Mouse (Mus musculus) liver, embryonic 12.5 days (tissue): Measurements from ENCODE around the gene Cradd. TPM values are rescaled to one million over a fixed set of nuclear protein-coding genes. Genes with fewer than 3 reads are reported as not detected.

Source experiments
- ATAC-seq: fragments of 200-750 bp; cut with Nextera tagmentation; 2 replicates; pipeline ENCODE4 v1.8.0; 2017; ENCODE audit warnings: moderate number of reproducible peaks, mild to moderate bottlenecking, moderate library complexity
- H3K27ac ChIP-seq: fragments of 300-500 bp; sonication (generic); 2 replicates; pipeline ENCODE4 v1.5.1; 2016; ENCODE audit warnings: mild to moderate bottlenecking
- H3K27me3 ChIP-seq: fragments of 300-500 bp; sonication (generic); replicated peaks from 2 replicates; pipeline ENCODE4 v1.6.1; 2016; ENCODE audit warnings: mild to moderate bottlenecking, moderate library complexity
- H3K36me3 ChIP-seq: fragments of 300-500 bp; sonication (generic); 2 replicates; pipeline ENCODE4 v1.6.1; 2016; ENCODE audit warnings: mild to moderate bottlenecking, moderate library complexity
- H3K4me1 ChIP-seq: fragments of 300-500 bp; sonication (generic); 2 replicates; pipeline ENCODE4 v1.6.1; 2016
- H3K4me2 ChIP-seq: fragments of 300-500 bp; sonication (generic); 2 replicates; pipeline ENCODE4 v1.6.1; 2016; ENCODE audit warnings: mild to moderate bottlenecking, moderate library complexity
- H3K4me3 ChIP-seq: fragments of 300-500 bp; sonication (generic); 2 replicates; pipeline ENCODE4 v1.5.1; 2016; ENCODE audit warnings: mild to moderate bottlenecking, moderate library complexity
- H3K9ac ChIP-seq: fragments of 300-500 bp; sonication (generic); 2 replicates; pipeline ENCODE4 v1.6.1; 2016; ENCODE audit warnings: mild to moderate bottlenecking, moderate library complexity
- H3K9me3 ChIP-seq: fragments of 300-500 bp; sonication (generic); replicated peaks from 2 replicates; pipeline ENCODE4 v1.6.1; 2016; ENCODE audit warnings: mild to moderate bottlenecking, moderate library complexity
- WGBS: fragments of 180-500 bp; shearing (Covaris S2); methylation state at CpG from one replicate; pipeline ENCODE4 v1.1.7; 2016; ENCODE audit not compliant: insufficient replicate concordance; 5-methylcytosine and 5-hydroxymethylcytosine counted together
- polyA plus RNA-seq: library from polyadenylated mRNA; unstranded; fragments of >200 nt; fragmentation: Nextera tagmentation; extraction: Ambion mirVana; gene quantifications from 2 replicates; pipeline ENCODE4 v1.2.1, GENCODE M21; 2016

The Cradd gene
- polyA plus RNA-seq, 1 experiment from 2014 or later: 5.0 TPM

GRCm38 (mm10) chr10:95201514-95201913 is 122.4 kb downstream of the Cradd start:
- no peak overlapping the region for H3K4me3 ChIP-seq
- H3K9me3 ChIP-seq: no peaks in the 10 kb centered on the region
- no peak for ATAC-seq
- H3K9ac ChIP-seq: no peak overlapping the region
- no peaks in the 10 kb centered on the region for H3K36me3 ChIP-seq
- WGBS: 68% methylated on average over 8 of the region's 8 CpGs
- no peak overlapping the region for H3K27ac ChIP-seq
- peaks cover 8% of the 10 kb centered on the region; the same call in 1 of the 2 replicates for H3K4me1 ChIP-seq
- H3K27me3 ChIP-seq: no peaks in the 10 kb centered on the region
- H3K4me2 ChIP-seq: no peak overlapping the region

GRCm38 (mm10) chr10:95200323-95200722 is 123.6 kb downstream of the Cradd start:
- Histone ChIP-seq H3K27me3 (no peaks in the 10 kb centered on the region), H3K27ac (no peak overlapping the region), H3K9ac (no peak overlapping the region), H3K36me3 (no peaks in the 10 kb centered on the region), H3K4me3 (no peak overlapping the region), H3K4me2 (no peak overlapping the region), H3K4me1 (peaks cover 19% of the 10 kb centered on the region; the same call in 1 of the 2 replicates), H3K9me3 (no peaks in the 10 kb centered on the region)
- ATAC-seq: no peak
- 67% methylated on average over 7 of the region's 7 CpGs for WGBS

- Histone ChIP-seq H3K9me3 (no peaks in the 10 kb centered on the region), H3K4me2 (no peak overlapping the region), H3K27ac (no peak overlapping the region), H3K36me3 (no peaks in the 10 kb centered on the region), H3K9ac (no peak overlapping the region), H3K4me1 (peaks cover 24% of the 10 kb centered on the region; the same call in 1 of the 2 replicates), H3K4me3 (no peak overlapping the region), H3K27me3 (no peaks in the 10 kb centered on the region)
- ATAC-seq: no peak
- WGBS: 65% methylated on average over 11 of the region's 11 CpGs
Measured at GRCm38 (mm10) chr10:95199541-95200269, 124.2 kb downstream of the Cradd start.

- Histone ChIP-seq H3K4me2 (no peak overlapping the region), H3K9me3 (no peaks in the 10 kb centered on the region), H3K36me3 (no peaks in the 10 kb centered on the region), H3K9ac (no peak overlapping the region), H3K4me3 (no peak overlapping the region), H3K27ac (no peak overlapping the region), H3K4me1 (peaks cover 38% of the 10 kb centered on the region), H3K27me3 (no peaks in the 10 kb centered on the region)
- ATAC-seq: no peak
- WGBS: 71% methylated on average over 8 of the region's 8 CpGs
Measured at GRCm38 (mm10) chr10:95197377-95197776, 126.6 kb downstream of the Cradd start.

GRCm38 (mm10) chr10:95195719-95196118 is 128.2 kb downstream of the Cradd start:
- Histone ChIP-seq H3K4me1 (peaks cover 48% of the 10 kb centered on the region), H3K27me3 (no peaks in the 10 kb centered on the region), H3K9ac (no peak overlapping the region), H3K4me2 (no peak overlapping the region), H3K36me3 (no peaks in the 10 kb centered on the region), H3K9me3 (no peaks in the 10 kb centered on the region), H3K4me3 (no peak overlapping the region), H3K27ac (no peak overlapping the region)
- ATAC-seq: peak; percentile 86
- 34% methylated on average over 5 of the region's 5 CpGs for WGBS

- H3K9me3 ChIP-seq: no peaks in the 10 kb centered on the region
- WGBS: 82% methylated on average over 4 of the region's 4 CpGs
- ATAC-seq: no peak
- no peaks in the 10 kb centered on the region for H3K27me3 ChIP-seq
- no peak overlapping the region for H3K4me3 ChIP-seq
- no peaks in the 10 kb centered on the region for H3K36me3 ChIP-seq
- H3K4me1 ChIP-seq: peaks cover 48% of the 10 kb centered on the region
- H3K27ac ChIP-seq: no peak overlapping the region
- H3K4me2 ChIP-seq: no peak overlapping the region
- no peak overlapping the region for H3K9ac ChIP-seq
Measured at GRCm38 (mm10) chr10:95194776-95195175, 129.2 kb downstream of the Cradd start.

GRCm38 (mm10) chr10:95193875-95194281 is 130.1 kb downstream of the Cradd start:
- peaks cover 48% of the 10 kb centered on the region for H3K4me1 ChIP-seq
- no peaks in the 10 kb centered on the region for H3K36me3 ChIP-seq
- 64% methylated on average over 11 of the region's 11 CpGs for WGBS
- no peak overlapping the region for H3K27ac ChIP-seq
- H3K9ac ChIP-seq: no peak overlapping the region
- no peak overlapping the region for H3K4me3 ChIP-seq
- ATAC-seq: no peak
- no peaks in the 10 kb centered on the region for H3K27me3 ChIP-seq
- H3K9me3 ChIP-seq: no peaks in the 10 kb centered on the region
- no peak overlapping the region for H3K4me2 ChIP-seq

GRCm38 (mm10) chr10:95191881-95192280 is 132.1 kb downstream of the Cradd start:
- 0 out of 2 replicates have a peak overlapping the region, but pooled peaks have one; percentile 23 for H3K27ac ChIP-seq
- peak overlapping the region; percentile 47 for H3K4me2 ChIP-seq
- no peaks in the 10 kb centered on the region for H3K27me3 ChIP-seq
- H3K4me1 ChIP-seq: peaks cover 47% of the 10 kb centered on the region
- H3K36me3 ChIP-seq: no peaks in the 10 kb centered on the region
- no peak overlapping the region for H3K9ac ChIP-seq
- peak; percentile 75 for ATAC-seq
- no peaks in the 10 kb centered on the region for H3K9me3 ChIP-seq
- WGBS: 17% methylated on average over 3 of the region's 3 CpGs
- H3K4me3 ChIP-seq: no peak overlapping the region

- Histone ChIP-seq H3K4me1 (peaks cover 41% of the 10 kb centered on the region), H3K4me2 (peak overlapping the region; percentile 47; the same call in 1 of the 2 replicates), H3K36me3 (no peaks in the 10 kb centered on the region), H3K9ac (no peak overlapping the region), H3K27me3 (no peaks in the 10 kb centered on the region), H3K9me3 (no peaks in the 10 kb centered on the region), H3K4me3 (no peak overlapping the region), H3K27ac (no peak overlapping the region)
- 80% methylated on average over 9 of the region's 9 CpGs for WGBS
- ATAC-seq: no peak
Measured at GRCm38 (mm10) chr10:95191151-95191655, 132.7 kb downstream of the Cradd start.

- WGBS: 82% methylated on average over 16 of the region's 16 CpGs
- Histone ChIP-seq H3K4me3 (no peak overlapping the region), H3K9me3 (0 out of 2 replicates have a peak, but pooled peaks cover 4% of the 10 kb centered on the region), H3K36me3 (no peaks in the 10 kb centered on the region), H3K27me3 (no peaks in the 10 kb centered on the region), H3K4me1 (peaks cover 28% of the 10 kb centered on the region), H3K27ac (no peak overlapping the region), H3K9ac (no peak overlapping the region), H3K4me2 (no peak overlapping the region)
- no peak for ATAC-seq
Measured at GRCm38 (mm10) chr10:95189550-95190211, 134.3 kb downstream of the Cradd start.

GRCm38 (mm10) chr10:95184210-95184609 is 139.7 kb downstream of the Cradd start:
- WGBS: 61% methylated on average over 5 of the region's 5 CpGs
- Histone ChIP-seq H3K4me3 (no peak overlapping the region), H3K36me3 (no peaks in the 10 kb centered on the region), H3K4me2 (no peak overlapping the region), H3K9me3 (0 out of 2 replicates have a peak, but pooled peaks cover 4% of the 10 kb centered on the region), H3K27ac (no peak overlapping the region), H3K27me3 (no peaks in the 10 kb centered on the region), H3K9ac (no peak overlapping the region), H3K4me1 (peaks cover 14% of the 10 kb centered on the region)
- ATAC-seq: no peak

- no peak for ATAC-seq
- Histone ChIP-seq H3K9me3 (0 out of 2 replicates have a peak, but pooled peaks cover 4% of the 10 kb centered on the region), H3K4me3 (no peak overlapping the region), H3K4me2 (no peak overlapping the region), H3K27ac (no peak overlapping the region), H3K27me3 (no peaks in the 10 kb centered on the region), H3K9ac (no peak overlapping the region), H3K36me3 (no peaks in the 10 kb centered on the region), H3K4me1 (peaks cover 14% of the 10 kb centered on the region)
- 67% methylated on average over 4 of the region's 4 CpGs for WGBS
Measured at GRCm38 (mm10) chr10:95183051-95183450, 140.9 kb downstream of the Cradd start.
